Mouse (Mus musculus) MEL (cell line): ENCODE results near the gene Vopp1. TPM values are rescaled to one million over a fixed set of nuclear protein-coding genes. Genes with fewer than 3 reads are reported as not detected.

ENCODE experiments used
- DNase-seq: peaks from one replicate; pipeline ENCODE4 v3.0.0; 2011; ENCODE audit warnings: low read depth, low spot score
- H3K27ac ChIP-seq: 2 replicates; pipeline ENCODE4 v1.5.1; 2012; ENCODE audit warnings: low read depth, mild to moderate bottlenecking, control low read depth, low read length, moderate library complexity; ENCODE audit not compliant: control insufficient read depth
- H3K27me3 ChIP-seq, 2 experiments: fragments of 150-350 bp in 1 of 2; sonication (generic) in 1 of 2; 2 replicates each; pipeline ENCODE4 v1.6.1; 2012; ENCODE audit warnings: low read length in 2 of 2, mild to moderate bottlenecking in 2 of 2, improper control_type of control experiment in 1 of 2, moderate library complexity in 1 of 2; ENCODE audit not compliant: insufficient read depth in 2 of 2, control insufficient read depth in 1 of 2
- H3K36me3 ChIP-seq, 2 experiments: 2 replicates each; pipeline ENCODE4 v1.6.1; 2012 to 2014; ENCODE audit warnings: low read length in 2 of 2, improper control_type of control experiment in 1 of 2, inconsistent platforms in 1 of 2, mild to moderate bottlenecking in 1 of 2; ENCODE audit not compliant: insufficient read depth in 2 of 2, control insufficient read depth in 1 of 2
- H3K4me1 ChIP-seq, 2 experiments: fragments of 150-350 bp in 1 of 2; sonication (generic) in 1 of 2; 2 replicates each; pipeline ENCODE4 v1.6.1; 2012; ENCODE audit warnings: low read length in 2 of 2, improper control_type of control experiment in 1 of 2, mild to moderate bottlenecking in 1 of 2; ENCODE audit not compliant: insufficient read depth in 2 of 2, control insufficient read depth in 1 of 2
- H3K4me3 ChIP-seq, 2 experiments: fragments of 150-350 bp in 1 of 2; sonication (generic) in 1 of 2; 2 replicates each; pipeline ENCODE4 v1.5.1; 2012; ENCODE audit warnings: low read depth in 2 of 2, low read length in 2 of 2, mild to moderate bottlenecking in 2 of 2, moderate library complexity in 2 of 2, control low read depth in 1 of 2, improper control_type of control experiment in 1 of 2; ENCODE audit not compliant: control insufficient read depth in 1 of 2, insufficient read depth in 1 of 2
- H3K79me2 ChIP-seq: 2 replicates; pipeline ENCODE4 v1.6.1; 2012; ENCODE audit warnings: mild to moderate bottlenecking, low read length, moderate library complexity; ENCODE audit not compliant: control insufficient read depth, poor library complexity, insufficient read depth
- H3K9ac ChIP-seq: 2 replicates; pipeline ENCODE4 v1.6.1; 2012; ENCODE audit warnings: low read depth, mild to moderate bottlenecking, control low read depth, low read length, moderate library complexity; ENCODE audit not compliant: control insufficient read depth, poor library complexity, severe bottlenecking
- H3K9me3 ChIP-seq: fragments of 150-350 bp; sonication (generic); replicated peaks from 2 replicates; pipeline ENCODE4 v1.6.1; 2012; ENCODE audit warnings: mild to moderate bottlenecking, low read length, improper control_type of control experiment, moderate library complexity; ENCODE audit not compliant: insufficient read depth
- BHLHE40 ChIP-seq: IDR thresholded peaks from 2 replicates; pipeline ENCODE4 v1.6.1; 2012; ENCODE audit warnings: low read depth, mild to moderate bottlenecking, inconsistent platforms, low read length, improper control_type of control experiment, borderline replicate concordance
- CHD1 ChIP-seq: IDR thresholded peaks from 2 replicates; pipeline ENCODE4 v1.6.1; 2012; ENCODE audit warnings: low read depth, mild to moderate bottlenecking, inconsistent platforms, low read length, improper control_type of control experiment
- CTCF ChIP-seq, 3 experiments: IDR thresholded peaks in 2 of 3; conservative IDR thresholded peaks in 1 of 3; 2 replicates each; pipeline ENCODE4 v1.5.1; 2011 to 2012; ENCODE audit warnings: low read length in 3 of 3, low read depth in 2 of 3, mild to moderate bottlenecking in 2 of 3, improper control_type of control experiment in 1 of 3, inconsistent platforms in 1 of 3, mixed read lengths in 1 of 3, moderate library complexity in 1 of 3; ENCODE audit not compliant: control insufficient read depth in 1 of 3, insufficient read depth in 1 of 3, poor library complexity in 1 of 3, severe bottlenecking in 1 of 3
- E2F4 ChIP-seq: IDR thresholded peaks from 2 replicates; pipeline ENCODE4 v1.6.1; 2011; ENCODE audit warnings: low read depth, low read length, improper control_type of control experiment, borderline replicate concordance
- ELF1 ChIP-seq: IDR thresholded peaks from 2 replicates; pipeline ENCODE4 v1.6.1; 2014; ENCODE audit warnings: low read depth, mild to moderate bottlenecking, inconsistent platforms, low read length, improper control_type of control experiment, moderate library complexity
- EP300 ChIP-seq, 2 experiments: IDR thresholded peaks; 2 replicates each; pipeline ENCODE4 v1.6.1; 2011; ENCODE audit warnings: improper control_type of control experiment in 2 of 2, low read length in 2 of 2, low read depth in 1 of 2, mild to moderate bottlenecking in 1 of 2
- ETS1 ChIP-seq: IDR thresholded peaks from 2 replicates; pipeline ENCODE4 v1.6.1; 2012; ENCODE audit warnings: low read depth, mild to moderate bottlenecking, inconsistent platforms, low read length, improper control_type of control experiment, moderate library complexity
- GABPA ChIP-seq: IDR thresholded peaks from 2 replicates; pipeline ENCODE4 v1.6.1; 2012; ENCODE audit warnings: low read depth, mild to moderate bottlenecking, inconsistent platforms, low read length, improper control_type of control experiment, moderate library complexity
- GATA1 ChIP-seq: IDR thresholded peaks from 2 replicates; pipeline ENCODE4 v1.6.1; 2011; ENCODE audit warnings: low read depth, low read length, improper control_type of control experiment
- JUND ChIP-seq: IDR thresholded peaks from 2 replicates; pipeline ENCODE4 v1.6.1; 2011; ENCODE audit warnings: low read depth, mild to moderate bottlenecking, improper control_type of control experiment, low read length
- KAT2A ChIP-seq: conservative IDR thresholded peaks from 2 replicates; pipeline ENCODE4 v1.6.1; 2012; ENCODE audit warnings: low read depth, low read length, improper control_type of control experiment, inconsistent platforms
- MAFK ChIP-seq: IDR thresholded peaks from 2 replicates; pipeline ENCODE4 v1.6.1; 2011; ENCODE audit warnings: low read depth, mild to moderate bottlenecking, low read length, improper control_type of control experiment, borderline replicate concordance
- MAX ChIP-seq: IDR thresholded peaks from 2 replicates; pipeline ENCODE4 v1.6.1; 2011; ENCODE audit warnings: low read length, improper control_type of control experiment
- MXI1 ChIP-seq: IDR thresholded peaks from 2 replicates; pipeline ENCODE4 v1.6.1; 2011; ENCODE audit warnings: mild to moderate bottlenecking, low read depth, low read length, improper control_type of control experiment
- MYB ChIP-seq: IDR thresholded peaks from 2 replicates; pipeline ENCODE4 v1.6.1; 2011; ENCODE audit warnings: mild to moderate bottlenecking, low read depth, low read length, improper control_type of control experiment
- NELFE ChIP-seq: IDR thresholded peaks from 2 replicates; pipeline ENCODE4 v1.6.1; 2011; ENCODE audit warnings: low read depth, low read length, improper control_type of control experiment
- NRF1 ChIP-seq: IDR thresholded peaks from 2 replicates; pipeline ENCODE4 v1.6.1; 2014; ENCODE audit warnings: low read depth, mild to moderate bottlenecking, inconsistent platforms, low read length, improper control_type of control experiment, moderate library complexity; ENCODE audit not compliant: poor library complexity, insufficient read depth, severe bottlenecking
- POLR2A ChIP-seq, 2 experiments: IDR thresholded peaks; 2 replicates each; pipeline ENCODE4 v1.6.1; 2011 to 2012; ENCODE audit warnings: low read length in 2 of 2, mild to moderate bottlenecking in 2 of 2, control low read depth in 1 of 2, improper control_type of control experiment in 1 of 2, low read depth in 1 of 2, moderate library complexity in 1 of 2; ENCODE audit not compliant: control insufficient read depth in 1 of 2, insufficient read depth in 1 of 2, poor library complexity in 1 of 2
- POLR2AphosphoS2 ChIP-seq: IDR thresholded peaks from 2 replicates; pipeline ENCODE4 v1.6.1; 2011; ENCODE audit warnings: low read length, improper control_type of control experiment
- POLR2AphosphoS5 ChIP-seq: IDR thresholded peaks from 2 replicates; pipeline ENCODE4 v1.6.1; 2012; ENCODE audit warnings: low read depth, borderline replicate concordance, mild to moderate bottlenecking, inconsistent platforms, low read length, moderate library complexity, mixed read lengths
- RCOR1 ChIP-seq: IDR thresholded peaks from 2 replicates; pipeline ENCODE4 v1.6.1; 2012; ENCODE audit warnings: low read depth, mild to moderate bottlenecking, inconsistent platforms, low read length, improper control_type of control experiment
- SIN3A ChIP-seq: IDR thresholded peaks from 2 replicates; pipeline ENCODE4 v1.6.1; 2012; ENCODE audit warnings: low read length, improper control_type of control experiment, inconsistent platforms
- SMC3 ChIP-seq: IDR thresholded peaks from 2 replicates; pipeline ENCODE4 v1.6.1; 2011; ENCODE audit warnings: low read depth, low read length, improper control_type of control experiment
- TAL1 ChIP-seq: IDR thresholded peaks from 2 replicates; pipeline ENCODE4 v1.6.1; 2012; ENCODE audit warnings: mild to moderate bottlenecking, inconsistent platforms, low read length, moderate library complexity, mixed read lengths
- TBP ChIP-seq: IDR thresholded peaks from 2 replicates; pipeline ENCODE4 v1.8.0; 2011; ENCODE audit warnings: low read depth, low read length, improper control_type of control experiment
- TCF12 ChIP-seq: IDR thresholded peaks from 2 replicates; pipeline ENCODE4 v1.6.1; 2014; ENCODE audit warnings: low read depth, mild to moderate bottlenecking, inconsistent platforms, low read length, improper control_type of control experiment, moderate library complexity
- UBTF ChIP-seq: IDR thresholded peaks from 2 replicates; pipeline ENCODE4 v1.6.1; 2012; ENCODE audit warnings: low read depth, mild to moderate bottlenecking, inconsistent platforms, low read length, improper control_type of control experiment, moderate library complexity, borderline replicate concordance; ENCODE audit not compliant: insufficient read depth
- USF1 ChIP-seq: IDR thresholded peaks from 2 replicates; pipeline ENCODE4 v1.6.1; 2014; ENCODE audit warnings: low read depth, mild to moderate bottlenecking, inconsistent platforms, low read length, improper control_type of control experiment, moderate library complexity
- USF2 ChIP-seq, 2 experiments: IDR thresholded peaks; 2 replicates each; pipeline ENCODE4 v1.6.1; 2011 to 2012; ENCODE audit warnings: improper control_type of control experiment in 2 of 2, low read length in 2 of 2, borderline replicate concordance in 1 of 2, inconsistent platforms in 1 of 2, low read depth in 1 of 2, mild to moderate bottlenecking in 1 of 2; ENCODE audit not compliant: insufficient read depth in 1 of 2
- ZC3H11A ChIP-seq: IDR thresholded peaks from 2 replicates; pipeline ENCODE4 v1.6.1; 2012; ENCODE audit warnings: low read depth, mild to moderate bottlenecking, inconsistent platforms, low read length, improper control_type of control experiment
- ZKSCAN1 ChIP-seq: IDR thresholded peaks from 2 replicates; pipeline ENCODE4 v1.6.1; 2012; ENCODE audit warnings: low read depth, mild to moderate bottlenecking, inconsistent platforms, low read length, improper control_type of control experiment, moderate library complexity
- ZNF384 ChIP-seq: IDR thresholded peaks from 2 replicates; pipeline ENCODE4 v1.6.1; 2012; ENCODE audit warnings: low read depth, mild to moderate bottlenecking, inconsistent platforms, low read length, improper control_type of control experiment
- polyA plus RNA-seq, 2 experiments: library from polyadenylated mRNA; stranded (reverse) in 1 of 2; unstranded in 1 of 2; fragments of >175 nt in 1 of 2; fragments of >200 nt in 1 of 2; gene quantifications; 2 replicates each; pipeline versions ENCODE4 v1.2.1 to v1.2.4; 2012; ENCODE audit warnings: low replicate concordance in 2 of 2, low read depth in 1 of 2; ENCODE audit not compliant: insufficient read length in 2 of 2, insufficient read depth in 1 of 2, missing spikeins in 1 of 2
- total RNA-seq: library from RNA; depleted of rRNA; stranded (reverse); fragments of 300-350 nt; gene quantifications from 2 replicates; pipeline ENCODE4 v1.2.3, GENCODE M21; 2012

Gene Vopp1
- total and polyA plus RNA-seq, 3 experiments = 14.2 to 17.0 TPM; not detected in 1

DNA sequence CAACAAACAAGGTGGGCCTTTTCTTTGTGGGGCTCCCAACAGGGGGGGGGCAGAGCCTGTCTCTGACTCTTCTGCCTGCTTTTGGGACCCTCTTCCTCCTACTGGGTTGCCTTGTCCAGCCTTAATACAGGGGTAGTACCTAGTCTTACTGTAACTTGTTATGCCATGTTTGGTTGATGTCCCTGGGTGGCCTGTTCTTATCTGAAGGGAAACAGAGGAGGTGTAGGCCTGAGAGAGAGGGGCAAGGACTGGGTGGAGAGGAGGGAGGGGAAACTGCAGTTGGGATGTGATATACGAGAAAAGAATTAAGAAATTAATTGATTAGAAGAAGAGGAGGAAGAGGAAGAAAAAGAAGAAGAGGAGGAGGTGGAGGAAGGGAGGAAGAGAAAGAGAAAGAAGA is 58.7 kb downstream of the Vopp1 start (continued):
- TF ChIP-seq POLR2A (IDR thresholded peaks at IDR 0.05; ENCODE audit: control insufficient read depth in 1 of 2, insufficient read depth in 1 of 2, low read depth in 1 of 2, low read length in 2 of 2, poor library complexity in 1 of 2) = no peak
- no peak for TF ChIP-seq UBTF
- no peak for TF ChIP-seq E2F4

DNA sequence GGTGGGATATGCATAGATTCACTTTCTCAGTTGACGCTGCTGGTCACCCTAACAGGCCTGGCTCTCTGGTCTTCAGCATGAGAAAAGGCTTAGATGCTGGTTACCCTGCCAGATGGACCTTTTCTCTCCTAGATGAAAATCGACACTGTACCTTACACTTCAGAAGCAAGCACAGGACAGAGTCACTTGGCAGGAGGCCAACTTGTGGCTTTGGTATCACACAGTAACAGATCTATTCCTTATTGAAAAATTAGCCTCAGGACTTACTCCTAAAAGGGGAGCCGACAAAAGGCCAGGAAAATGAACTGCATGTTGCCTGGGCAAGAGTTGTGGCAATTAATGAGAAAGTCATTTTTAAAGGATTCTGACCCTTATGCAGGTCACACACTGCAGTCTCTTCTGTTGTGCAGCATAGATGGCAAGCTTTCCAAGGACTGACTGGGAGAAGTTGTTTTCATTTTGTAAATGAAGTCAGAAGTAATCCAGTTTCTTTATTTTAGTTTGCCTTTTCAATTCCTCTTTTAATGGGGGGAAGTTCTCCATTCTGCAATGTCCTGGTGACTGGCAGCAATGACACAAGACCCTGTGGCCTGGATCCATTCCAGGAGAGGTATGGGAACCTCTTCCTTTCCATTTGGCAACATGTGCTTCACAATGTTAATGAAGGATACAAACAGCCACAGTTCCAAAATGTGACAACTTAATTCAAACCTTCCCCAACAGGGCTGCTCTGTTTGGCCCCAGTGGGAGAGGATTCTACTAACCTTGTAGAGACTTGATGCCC is 59.7 kb downstream of the Vopp1 start:
- H3K27me3 ChIP-seq = no peaks in the 10 kb centered on the region
- H3K9me3 ChIP-seq = no peaks in the 10 kb centered on the region
- peak; percentile 81 for DNase-seq
- no peak overlapping the region for H3K4me3 ChIP-seq
- peak overlapping the region; percentile 7 for H3K9ac ChIP-seq
- H3K36me3 ChIP-seq = peaks cover 0 to 64% of the 10 kb centered on the region in 2 experiments; a peak in 2 of 4 replicates
- no peaks in the 10 kb centered on the region for H3K79me2 ChIP-seq
- H3K27ac ChIP-seq = peak overlapping the region; percentile 71
- peaks cover 34 to 49% of the 10 kb centered on the region in 2 experiments for H3K4me1 ChIP-seq
- TF ChIP-seq POLR2A (IDR thresholded peaks at IDR 0.05; ENCODE audit: control insufficient read depth in 1 of 2, insufficient read depth in 1 of 2, low read depth in 1 of 2, low read length in 2 of 2, poor library complexity in 1 of 2) = no peak
- TF ChIP-seq MYB = no peak
- no peak for TF ChIP-seq SMC3
- TF ChIP-seq USF1 = no peak
- no peak for TF ChIP-seq BHLHE40
- no peak for TF ChIP-seq KAT2A
- no peak for TF ChIP-seq CTCF (IDR thresholded peaks at IDR 0.05 in 2 of 3, conservative IDR thresholded peaks at IDR 0.05 in 1 of 3; ENCODE audit: control insufficient read depth in 1 of 3, insufficient read depth in 1 of 3, low read depth in 2 of 3, low read length in 3 of 3, poor library complexity in 1 of 3, severe bottlenecking in 1 of 3)
- no peak for TF ChIP-seq TBP
- TF ChIP-seq UBTF = no peak
- no peak for TF ChIP-seq NELFE
- TF ChIP-seq EP300 (IDR thresholded peaks at IDR 0.05; ENCODE audit: low read depth in 1 of 2, low read length in 2 of 2) = peak; percentile 60 to 62
- TF ChIP-seq TAL1 = peak; percentile 76
- no peak for TF ChIP-seq NRF1
- TF ChIP-seq SIN3A = peak; percentile 41; the same call in 1 of the 2 replicates
- TF ChIP-seq JUND = no peak
- TF ChIP-seq E2F4 = no peak
- TF ChIP-seq MAFK = no peak
- TF ChIP-seq GABPA = no peak
- TF ChIP-seq USF2 (IDR thresholded peaks at IDR 0.05; ENCODE audit: borderline replicate concordance in 1 of 2, insufficient read depth in 1 of 2, low read depth in 1 of 2, low read length in 2 of 2) = no peak
- no peak for TF ChIP-seq CHD1
- TF ChIP-seq ZNF384 = no peak
- TF ChIP-seq MXI1 = no peak; the same call in 1 of the 2 replicates
- TF ChIP-seq POLR2AphosphoS5 = no peak
- TF ChIP-seq ELF1 = no peak
- TF ChIP-seq MAX = no peak
- no peak for TF ChIP-seq ETS1
- peak; percentile 52 for TF ChIP-seq TCF12
- peak; percentile 41; the same call in 1 of the 2 replicates for TF ChIP-seq RCOR1
- no peak for TF ChIP-seq ZKSCAN1
- no peak for TF ChIP-seq ZC3H11A
- TF ChIP-seq GATA1 = peak; percentile 30; the same call in 1 of the 2 replicates
- no peak for TF ChIP-seq POLR2AphosphoS2
